Mouse (Mus musculus): ENCODE measurements around the gene Lamb3.

GRCm38 (mm10) chr1:193198312-193198711, 9.2 kb upstream of the Lamb3 start:
- TF ChIP-seq CTCF (IDR thresholded peaks at IDR 0.05; ENCODE audit: insufficient read depth, low read length) (no peak), POLR2A (IDR thresholded peaks at IDR 0.05; ENCODE audit: borderline replicate concordance, extremely low read depth, low read depth, low read length) (no peak)

Measured in lung, adult 2 months (tissue).